Comparison of ENCODE assay signal across 22 mouse cellular contexts in genomic region chr8:10909155-10909554, GRCm38 (mm10).
DNase-seq lines count a peak whose midpoint lies in the region; ATAC-seq lines count a peak whose summit lies in the region.
"Had no signal": no experiment of that assay in that cellular context is flagged by ENCODE, and none has a peak within 500 bp of the region (broad histone marks: within the 10 kb centered on the region; RNA-seq: fewer than 3 reads in every experiment).

No protein-coding gene starts in this region.

- H3K9me3 ChIP-seq in forebrain, embryonic 10.5 days = no peaks in the 10 kb centered on the region
- H3K9me3 ChIP-seq in forebrain, embryonic 16.5 days (ENCODE audit: control insufficient read depth, low read length) = no peaks in the 10 kb centered on the region
- no peaks in the 10 kb centered on the region for H3K9me3 ChIP-seq in intestine, embryonic 14.5 days (ENCODE audit: control insufficient read depth, low read length)
- no peaks in the 10 kb centered on the region for H3K9me3 ChIP-seq in intestine, embryonic 15.5 days
- H3K9me3 ChIP-seq in megakaryocyte, embryonic 14.5 days = no peaks in the 10 kb centered on the region
- H3K9me3 ChIP-seq: heart, embryonic 12.5 days; heart, embryonic 15.5 days had no signal

- ATAC-seq in forebrain, embryonic 16.5 days = no peak
- ATAC-seq in intestine, embryonic 14.5 days (replicated peaks; ENCODE audit: low FRiP score, low TSS enrichment, low read depth) = no peak
- ATAC-seq in intestine, embryonic 15.5 days = no peak
- ATAC-seq in megakaryocyte, adult 5-6 weeks (ENCODE audit: poor library complexity, severe bottlenecking) = no peak
- ATAC-seq: activated CD4-positive, CD25-positive, alpha-beta regulatory T cell, adult 4 months; forebrain, embryonic 14.5 days; hindbrain, postnatal 0 days; inflammation-experienced regulatory T-cells, adult 6 months had no signal

- no peaks in the 10 kb centered on the region for H3K36me3 ChIP-seq in forebrain, embryonic 10.5 days (replicated peaks)
- H3K36me3 ChIP-seq in forebrain, embryonic 16.5 days (ENCODE audit: control insufficient read depth, insufficient read depth) = no peaks in the 10 kb centered on the region
- H3K36me3 ChIP-seq in intestine, embryonic 14.5 days (ENCODE audit: control insufficient read depth, insufficient read depth, low read length) = no peaks in the 10 kb centered on the region
- no peaks in the 10 kb centered on the region for H3K36me3 ChIP-seq in intestine, embryonic 15.5 days
- H3K36me3 ChIP-seq in megakaryocyte, embryonic 14.5 days (replicated peaks; ENCODE audit: low read length) = no peaks in the 10 kb centered on the region
- H3K36me3 ChIP-seq: heart, embryonic 12.5 days; heart, embryonic 15.5 days had no signal

- peaks cover 43% of the 10 kb centered on the region for H3K27me3 ChIP-seq in forebrain, embryonic 10.5 days (ENCODE audit: poor library complexity, severe bottlenecking)
- H3K27me3 ChIP-seq in forebrain, embryonic 16.5 days (replicated peaks; ENCODE audit: control insufficient read depth, insufficient read depth, low read length) = no peaks in the 10 kb centered on the region
- H3K27me3 ChIP-seq in intestine, embryonic 14.5 days (replicated peaks; ENCODE audit: control insufficient read depth, insufficient read depth, low read length) = no peaks in the 10 kb centered on the region
- no peaks in the 10 kb centered on the region for H3K27me3 ChIP-seq in intestine, embryonic 15.5 days (replicated peaks)
- peaks cover 41% of the 10 kb centered on the region for H3K27me3 ChIP-seq in megakaryocyte, embryonic 14.5 days (replicated peaks)

- 90% methylated on average over 6 of the region's 6 CpGs for WGBS in forebrain, embryonic 10.5 days
- WGBS in forebrain, embryonic 16.5 days = 91% methylated on average over 6 of the region's 6 CpGs
- 84% methylated on average over 6 of the region's 6 CpGs for WGBS in intestine, embryonic 14.5 days
- 84% methylated on average over 6 of the region's 6 CpGs for whole genome bisulfite sequencing in intestine, embryonic 15.5 days

- peak overlapping the region; percentile 22; the same call in 1 of the 2 replicates for H3K27ac ChIP-seq in forebrain, embryonic 10.5 days
- H3K27ac ChIP-seq in forebrain, embryonic 16.5 days (ENCODE audit: low read length) = no peak overlapping the region
- H3K27ac ChIP-seq in intestine, embryonic 14.5 days (ENCODE audit: low read depth) = no peak overlapping the region
- H3K27ac ChIP-seq in intestine, embryonic 15.5 days = no peak overlapping the region
- H3K27ac ChIP-seq: heart, adult 2 months; hindbrain, embryonic 14.5 days; hindbrain, postnatal 0 days had no signal

- H3K4me1 ChIP-seq in forebrain, embryonic 10.5 days = peaks cover 15% of the 10 kb centered on the region
- no peaks in the 10 kb centered on the region for H3K4me1 ChIP-seq in forebrain, embryonic 16.5 days (replicated peaks; ENCODE audit: control insufficient read depth, insufficient read depth, low read length)
- peaks cover 4% of the 10 kb centered on the region; the same call in 1 of the 2 replicates for H3K4me1 ChIP-seq in intestine, embryonic 14.5 days (replicated peaks; ENCODE audit: control insufficient read depth, insufficient read depth, low read length)
- peaks cover 15% of the 10 kb centered on the region; the same call in 1 of the 2 replicates for H3K4me1 ChIP-seq in intestine, embryonic 15.5 days (replicated peaks)
- peaks cover 59% of the 10 kb centered on the region for H3K4me1 ChIP-seq in megakaryocyte, embryonic 14.5 days

- no peak overlapping the region for H3K9ac ChIP-seq in forebrain, embryonic 16.5 days (replicated peaks; ENCODE audit: low read depth, low read length)
- no peak overlapping the region for H3K9ac ChIP-seq in intestine, embryonic 14.5 days (ENCODE audit: low read length)
- H3K9ac ChIP-seq in intestine, embryonic 15.5 days = no peak overlapping the region
- H3K9ac ChIP-seq: heart, embryonic 12.5 days; heart, embryonic 15.5 days; hindbrain, embryonic 14.5 days had no signal

- DNase-seq in forebrain, embryonic 10.5 days (ENCODE audit: extremely low spot score, low spot score) = no peak
- peak; percentile 43 for DNase-seq in intestine, embryonic 14.5 days (ENCODE audit: low spot score)
- DNase-seq: adrenal gland, adult 8-10 months; adrenal gland, postnatal 25 days; cerebellum, adult 18-20 months; cerebellum, adult 9-10 months; cerebellum, postnatal 14 days; gastrocnemius, postnatal 25 days; heart, adult 2 months; heart, postnatal 10 days; heart, postnatal 36 days had no signal

- no peak overlapping the region for H3K4me2 ChIP-seq in forebrain, embryonic 16.5 days (ENCODE audit: low read length)
- H3K4me2 ChIP-seq in intestine, embryonic 14.5 days (ENCODE audit: low read length) = no peak overlapping the region
- no peak overlapping the region for H3K4me2 ChIP-seq in intestine, embryonic 15.5 days (replicated peaks)
- H3K4me2 ChIP-seq: heart, embryonic 12.5 days; heart, embryonic 15.5 days; hindbrain, embryonic 14.5 days had no signal

- H3K4me3 ChIP-seq in forebrain, embryonic 10.5 days = no peak overlapping the region
- H3K4me3 ChIP-seq in forebrain, embryonic 16.5 days (replicated peaks; ENCODE audit: low read length) = no peak overlapping the region
- no peak overlapping the region for H3K4me3 ChIP-seq in intestine, embryonic 14.5 days (ENCODE audit: low read depth, low read length)
- H3K4me3 ChIP-seq in intestine, embryonic 15.5 days (replicated peaks) = no peak overlapping the region
- peak overlapping the region; percentile 2 for H3K4me3 ChIP-seq in megakaryocyte, embryonic 14.5 days (replicated peaks)
- H3K4me3 ChIP-seq: heart, adult 2 months; heart, embryonic 12.5 days; heart, embryonic 15.5 days had no signal
